In genomic region chr17:31294363-31295214, GRCm38 (mm10) we compare ENCODE assay signal across 8 mouse cellular contexts. TPM values are rescaled to one million over a fixed set of nuclear protein-coding genes. Genes with fewer than 3 reads are reported as not detected.
DNase-seq lines count a peak whose midpoint lies in the region; ATAC-seq lines count a peak whose summit lies in the region.

No protein-coding gene starts in this region.

- H3K27me3 ChIP-seq in heart, embryonic 10.5 days (ENCODE audit: insufficient read depth, poor library complexity, severe bottlenecking) = peaks cover 29% of the 10 kb centered on the region
- peaks cover 28% of the 10 kb centered on the region for H3K27me3 ChIP-seq in embryonic facial prominence, embryonic 15.5 days

- H3K4me1 ChIP-seq in heart, embryonic 10.5 days = peaks cover 36% of the 10 kb centered on the region
- peaks cover 28% of the 10 kb centered on the region for H3K4me1 ChIP-seq in embryonic facial prominence, embryonic 15.5 days

- 0 out of 2 replicates have a peak overlapping the region, but pooled peaks have one; percentile 79 for H3K27ac ChIP-seq in heart, embryonic 10.5 days
- no peak overlapping the region for H3K27ac ChIP-seq in embryonic facial prominence, embryonic 15.5 days (replicated peaks)

- 76% methylated on average over 15 of the region's 15 CpGs for WGBS in heart, embryonic 10.5 days
- 73% methylated on average over 15 of the region's 15 CpGs for WGBS in embryonic facial prominence, embryonic 15.5 days

- 0 out of 2 replicates have a peak, but pooled peaks have one; percentile 1 for ATAC-seq in embryonic facial prominence, embryonic 15.5 days (ENCODE audit: insufficient number of reproducible peaks, low FRiP score, low TSS enrichment, low read depth)

- no peak overlapping the region for H3K9ac ChIP-seq in embryonic facial prominence, embryonic 15.5 days

- no peaks in the 10 kb centered on the region for H3K36me3 ChIP-seq in heart, embryonic 10.5 days
- H3K36me3 ChIP-seq in embryonic facial prominence, embryonic 15.5 days = no peaks in the 10 kb centered on the region

- H3K4me3 ChIP-seq in heart, embryonic 10.5 days = no peak overlapping the region
- no peak overlapping the region for H3K4me3 ChIP-seq in embryonic facial prominence, embryonic 15.5 days (replicated peaks)

- H3K4me2 ChIP-seq in embryonic facial prominence, embryonic 15.5 days (replicated peaks) = peak overlapping the region; percentile 95; the same call in 1 of the 2 replicates

- intact Hi-C loops in heart, postnatal 25 days (cut with DNase I) = no loop called here

- no peaks in the 10 kb centered on the region for H3K9me3 ChIP-seq in heart, embryonic 10.5 days
- H3K9me3 ChIP-seq in embryonic facial prominence, embryonic 15.5 days (replicated peaks) = no peaks in the 10 kb centered on the region

- DNase-seq in heart, embryonic 10.5 days (ENCODE audit: low spot score) = no peak
- no peak for DNase-seq in heart, postnatal 25 days (ENCODE audit: low spot score)
- peak; percentile 82 to 85 for DNase-seq in B cell, adult 2 months
- peak; percentile 64 for DNase-seq in lung, postnatal 14 days
- no peak for DNase-seq in cerebellum, postnatal 14 days
- no peak for DNase-seq in urinary bladder, postnatal 4 days (ENCODE audit: low spot score in 2 of 2)
- no peak for DNase-seq in layer of hippocampus, postnatal 36 days

RNA-seq across cellular contexts. Expression of gene Slc37a1, which starts 8.0 kb away (rescaled TPM):
- 3.9 and 4.8 TPM in 2 replicates for polyA plus RNA-seq in heart, embryonic 10.5 days (2016; fragmentation: Nextera tagmentation; extraction: Ambion mirVana)
- total RNA-seq in heart, postnatal 25 days (2021) = 10 to 100 TPM; 10.4 to 13.3 TPM
- 4.6 and 5.8 TPM in 2 replicates for polyA plus RNA-seq in embryonic facial prominence, embryonic 15.5 days (2015; fragmentation: Nextera tagmentation; extraction: Ambion mirVana)
- 1 to 10 TPM; 5.4 to 7.1 TPM for total RNA-seq in layer of hippocampus, postnatal 36 days (2021)

RNA-seq across cellular contexts. Expression of gene Rsph1, which starts 17.4 kb away (rescaled TPM):
- 1.8 and 2.4 TPM in 2 replicates for polyA plus RNA-seq in heart, embryonic 10.5 days (2016; fragmentation: Nextera tagmentation; extraction: Ambion mirVana)
- total RNA-seq in heart, postnatal 25 days (2021) = 1 to 10 TPM; 1.7 to 2.1 TPM
- polyA plus RNA-seq in embryonic facial prominence, embryonic 15.5 days (2015; fragmentation: Nextera tagmentation; extraction: Ambion mirVana) = 19.6 and 34.3 TPM in 2 replicates
- 10 to 100 TPM; 10.8 to 14.3 TPM for total RNA-seq in layer of hippocampus, postnatal 36 days (2021)

Comparison
In these comparisons a context has a peak if more than half of its experiments do, and no peak if none do; other contexts are left out.
1. DNase-seq: peak in B cell, adult 2 months (2 of 2) and lung, postnatal 14 days (single experiment); none in heart, embryonic 10.5 days (single experiment), heart, postnatal 25 days (single experiment), cerebellum, postnatal 14 days (0 of 2), urinary bladder, postnatal 4 days (0 of 2) and layer of hippocampus, postnatal 36 days (0 of 2).